Mouse (Mus musculus) liver, embryonic 12.5 days (tissue): Measurements from ENCODE around the gene Arsa. TPM values are rescaled to one million over a fixed set of nuclear protein-coding genes. Genes with fewer than 3 reads are reported as not detected.

Source experiments
- ATAC-seq: fragments of 200-750 bp; cut with Nextera tagmentation; 2 replicates; pipeline ENCODE4 v1.8.0; 2017; ENCODE audit warnings: moderate number of reproducible peaks, mild to moderate bottlenecking, moderate library complexity
- H3K27ac ChIP-seq: fragments of 300-500 bp; sonication (generic); 2 replicates; pipeline ENCODE4 v1.5.1; 2016; ENCODE audit warnings: mild to moderate bottlenecking
- H3K27me3 ChIP-seq: fragments of 300-500 bp; sonication (generic); replicated peaks from 2 replicates; pipeline ENCODE4 v1.6.1; 2016; ENCODE audit warnings: mild to moderate bottlenecking, moderate library complexity
- H3K36me3 ChIP-seq: fragments of 300-500 bp; sonication (generic); 2 replicates; pipeline ENCODE4 v1.6.1; 2016; ENCODE audit warnings: mild to moderate bottlenecking, moderate library complexity
- H3K4me1 ChIP-seq: fragments of 300-500 bp; sonication (generic); 2 replicates; pipeline ENCODE4 v1.6.1; 2016
- H3K4me2 ChIP-seq: fragments of 300-500 bp; sonication (generic); 2 replicates; pipeline ENCODE4 v1.6.1; 2016; ENCODE audit warnings: mild to moderate bottlenecking, moderate library complexity
- H3K4me3 ChIP-seq: fragments of 300-500 bp; sonication (generic); 2 replicates; pipeline ENCODE4 v1.5.1; 2016; ENCODE audit warnings: mild to moderate bottlenecking, moderate library complexity
- H3K9ac ChIP-seq: fragments of 300-500 bp; sonication (generic); 2 replicates; pipeline ENCODE4 v1.6.1; 2016; ENCODE audit warnings: mild to moderate bottlenecking, moderate library complexity
- H3K9me3 ChIP-seq: fragments of 300-500 bp; sonication (generic); replicated peaks from 2 replicates; pipeline ENCODE4 v1.6.1; 2016; ENCODE audit warnings: mild to moderate bottlenecking, moderate library complexity
- WGBS: fragments of 180-500 bp; shearing (Covaris S2); methylation state at CpG from one replicate; pipeline ENCODE4 v1.1.7; 2016; ENCODE audit not compliant: insufficient replicate concordance; 5-methylcytosine and 5-hydroxymethylcytosine counted together
- polyA plus RNA-seq: library from polyadenylated mRNA; unstranded; fragments of >200 nt; fragmentation: Nextera tagmentation; extraction: Ambion mirVana; gene quantifications from 2 replicates; pipeline ENCODE4 v1.2.1, GENCODE M21; 2016

Gene Arsa
- polyA plus RNA-seq, 1 experiment from 2014 or later = 7.0 TPM

- Histone ChIP-seq H3K4me2 (no peak overlapping the region), H3K9ac (no peak overlapping the region), H3K36me3 (no peaks in the 10 kb centered on the region), H3K27me3 (peaks cover 9% of the 10 kb centered on the region; the same call in 1 of the 2 replicates), H3K27ac (no peak overlapping the region), H3K4me1 (no peaks in the 10 kb centered on the region), H3K4me3 (no peak overlapping the region), H3K9me3 (no peaks in the 10 kb centered on the region)
- 38% methylated on average over 1 of the region's 1 CpGs for WGBS
- ATAC-seq = no peak
Measured at GRCm38 (mm10) chr15:89465052-89465451, 12.2 kb downstream of the Arsa start.

DNA sequence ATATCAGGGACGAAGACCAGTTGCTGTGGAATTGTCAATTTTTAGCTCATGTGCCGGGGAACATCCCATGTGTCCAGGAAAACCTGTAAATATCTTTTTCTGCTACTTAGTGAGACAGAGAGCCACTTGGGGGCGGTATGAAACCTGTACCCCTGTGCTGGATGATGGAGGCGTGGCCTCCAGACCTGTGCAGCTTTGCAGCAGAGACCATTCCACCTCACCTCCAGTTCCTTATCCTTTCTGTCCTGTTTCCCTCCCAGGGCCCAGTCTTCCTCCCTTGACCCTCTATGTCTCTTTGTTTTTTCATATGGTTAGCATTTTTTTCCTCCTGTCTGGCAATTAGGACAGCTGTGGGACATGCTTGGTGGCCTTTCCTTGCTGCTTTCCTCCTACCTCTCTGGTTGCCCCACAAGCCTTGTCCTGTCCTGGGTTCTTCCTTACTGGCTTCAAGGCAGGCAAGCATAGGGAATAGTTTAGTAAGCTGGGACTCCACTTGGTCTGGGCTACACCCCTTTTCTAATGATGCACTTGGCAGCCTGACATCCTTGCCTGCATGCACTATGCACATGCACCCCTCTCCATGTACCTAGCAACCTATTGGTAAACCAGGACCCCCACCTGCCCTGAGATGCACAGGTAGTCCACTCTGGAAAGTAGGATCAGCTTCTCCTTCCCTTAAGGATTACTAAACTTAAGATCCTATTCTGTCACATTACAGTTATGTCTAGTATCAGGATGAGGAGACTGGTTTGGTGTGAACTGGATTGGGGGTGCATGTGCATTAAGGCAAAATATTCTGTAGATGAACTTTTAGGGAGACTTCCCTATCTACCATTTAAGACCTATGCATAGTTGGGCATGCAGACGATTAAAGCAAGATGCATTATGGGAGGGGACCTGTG lies 13.6 kb downstream of the Arsa start:
- Histone ChIP-seq H3K4me1 (no peaks in the 10 kb centered on the region), H3K4me3 (no peak overlapping the region), H3K36me3 (no peaks in the 10 kb centered on the region), H3K27ac (no peak overlapping the region), H3K9ac (no peak overlapping the region), H3K9me3 (no peaks in the 10 kb centered on the region), H3K4me2 (no peak overlapping the region), H3K27me3 (peaks cover 21% of the 10 kb centered on the region)
- no peak for ATAC-seq
- WGBS = 38% methylated on average over 5 of the region's 5 CpGs

DNA sequence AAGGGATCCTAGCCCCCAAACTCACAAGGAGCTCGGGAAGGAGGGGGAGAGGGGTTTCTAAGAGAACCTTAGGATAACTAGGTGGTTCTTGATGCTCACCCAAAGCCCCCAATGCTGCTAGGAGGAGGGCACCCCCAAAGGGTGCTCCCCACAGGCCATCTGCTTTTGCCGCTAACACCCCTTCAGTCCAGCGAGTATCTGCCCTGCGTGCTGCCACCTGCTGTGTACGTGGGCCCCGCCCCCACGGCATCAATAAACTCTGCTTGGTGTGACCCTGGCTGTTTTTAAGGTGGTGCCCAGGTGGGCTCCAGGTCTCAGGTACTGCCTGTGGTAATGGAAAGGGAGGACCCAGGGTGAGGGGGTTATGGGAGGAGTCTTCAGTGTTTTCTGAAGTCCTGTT lies 15.0 kb downstream of the Arsa start:
- no peaks in the 10 kb centered on the region for H3K9me3 ChIP-seq
- no peak overlapping the region for H3K4me2 ChIP-seq
- H3K27me3 ChIP-seq = peaks cover 35% of the 10 kb centered on the region
- WGBS = 66% methylated on average over 7 of the region's 7 CpGs
- no peak overlapping the region for H3K9ac ChIP-seq
- H3K36me3 ChIP-seq = no peaks in the 10 kb centered on the region
- no peak overlapping the region for H3K27ac ChIP-seq
- H3K4me1 ChIP-seq = no peaks in the 10 kb centered on the region
- no peak overlapping the region for H3K4me3 ChIP-seq
- ATAC-seq = no peak

DNA sequence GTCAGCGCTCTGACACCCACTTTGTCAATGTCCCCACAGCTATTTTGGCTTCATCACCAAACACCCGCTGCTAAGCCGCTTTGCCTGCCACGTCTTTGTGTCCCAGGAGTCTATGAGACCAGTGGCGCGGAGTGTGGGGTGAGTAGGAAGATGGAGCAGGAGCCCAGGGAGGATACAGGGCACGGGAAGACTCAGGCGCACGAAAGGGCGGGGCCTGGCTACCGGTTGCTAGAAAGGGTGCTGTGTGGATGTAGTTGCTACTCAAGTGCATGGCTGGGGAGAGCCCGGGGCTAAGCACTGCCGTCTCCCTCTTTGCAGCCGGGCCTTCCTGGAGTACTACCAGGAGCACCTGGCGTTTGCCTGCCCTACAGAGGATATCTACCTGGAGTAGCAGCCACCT lies 15.9 kb downstream of the Arsa start:
- Histone ChIP-seq H3K4me1 (no peaks in the 10 kb centered on the region), H3K9ac (no peak overlapping the region), H3K4me3 (no peak overlapping the region), H3K36me3 (no peaks in the 10 kb centered on the region), H3K9me3 (no peaks in the 10 kb centered on the region), H3K27ac (no peak overlapping the region), H3K4me2 (no peak overlapping the region), H3K27me3 (peaks cover 43% of the 10 kb centered on the region)
- no peak for ATAC-seq
- WGBS = 65% methylated on average over 15 of the region's 15 CpGs

GRCm38 (mm10) chr15:89460298-89460697 lies 16.9 kb downstream of the Arsa start:
- no peak overlapping the region for H3K4me2 ChIP-seq
- H3K27ac ChIP-seq = no peak overlapping the region
- no peaks in the 10 kb centered on the region for H3K36me3 ChIP-seq
- peaks cover 54% of the 10 kb centered on the region for H3K27me3 ChIP-seq
- no peak for ATAC-seq
- no peak overlapping the region for H3K4me3 ChIP-seq
- H3K4me1 ChIP-seq = no peaks in the 10 kb centered on the region
- H3K9ac ChIP-seq = no peak overlapping the region
- H3K9me3 ChIP-seq = no peaks in the 10 kb centered on the region
- WGBS = 47% methylated on average over 10 of the region's 10 CpGs

GRCm38 (mm10) chr15:89459821-89460220 lies 17.4 kb downstream of the Arsa start:
- no peak overlapping the region for H3K9ac ChIP-seq
- no peaks in the 10 kb centered on the region for H3K4me1 ChIP-seq
- H3K9me3 ChIP-seq = no peaks in the 10 kb centered on the region
- no peak overlapping the region for H3K27ac ChIP-seq
- H3K4me3 ChIP-seq = no peak overlapping the region
- WGBS = 64% methylated on average over 7 of the region's 7 CpGs
- no peaks in the 10 kb centered on the region for H3K36me3 ChIP-seq
- no peak overlapping the region for H3K4me2 ChIP-seq
- peaks cover 58% of the 10 kb centered on the region for H3K27me3 ChIP-seq
- no peak for ATAC-seq

DNA sequence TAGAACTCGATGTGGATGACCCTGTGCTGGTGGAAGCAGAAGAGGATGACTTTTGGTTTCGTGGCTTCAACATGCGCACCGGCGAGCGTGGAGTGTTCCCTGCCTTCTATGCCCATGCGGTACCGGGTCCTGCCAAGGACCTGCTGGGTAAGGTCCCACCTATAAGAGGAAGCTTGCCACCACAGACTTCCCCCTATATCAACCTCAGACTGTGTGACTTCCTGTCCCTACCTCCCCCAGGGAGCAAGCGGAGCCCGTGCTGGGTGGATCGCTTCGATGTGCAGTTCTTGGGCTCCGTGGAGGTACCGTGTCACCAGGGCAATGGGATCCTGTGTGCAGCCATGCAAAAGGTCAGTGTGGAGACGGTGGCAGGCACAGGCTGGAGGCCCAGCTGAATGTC lies 18.3 kb downstream of the Arsa start:
- Histone ChIP-seq H3K36me3 (no peaks in the 10 kb centered on the region), H3K4me2 (no peak overlapping the region), H3K27ac (no peak overlapping the region), H3K9me3 (no peaks in the 10 kb centered on the region), H3K9ac (no peak overlapping the region), H3K4me1 (peaks cover 8% of the 10 kb centered on the region), H3K27me3 (peaks cover 67% of the 10 kb centered on the region), H3K4me3 (no peak overlapping the region)
- ATAC-seq = no peak
- WGBS = 48% methylated on average over 15 of the region's 15 CpGs

GRCm38 (mm10) chr15:89455642-89456041 lies 21.6 kb downstream of the Arsa start:
- 57% methylated on average over 6 of the region's 6 CpGs for whole genome bisulfite sequencing
- H3K4me2 ChIP-seq = no peak overlapping the region
- no peak overlapping the region for H3K27ac ChIP-seq
- peaks cover 12% of the 10 kb centered on the region for H3K4me1 ChIP-seq
- H3K27me3 ChIP-seq = peaks cover 91% of the 10 kb centered on the region
- no peak for ATAC-seq
- H3K36me3 ChIP-seq = no peaks in the 10 kb centered on the region
- H3K9ac ChIP-seq = no peak overlapping the region
- H3K4me3 ChIP-seq = no peak overlapping the region
- H3K9me3 ChIP-seq = no peaks in the 10 kb centered on the region

GRCm38 (mm10) chr15:89454857-89455256 lies 22.4 kb downstream of the Arsa start:
- WGBS = 29% methylated on average over 5 of the region's 6 CpGs
- Histone ChIP-seq H3K9me3 (no peaks in the 10 kb centered on the region), H3K27me3 (peaks cover 92% of the 10 kb centered on the region), H3K9ac (no peak overlapping the region), H3K36me3 (no peaks in the 10 kb centered on the region), H3K4me3 (no peak overlapping the region), H3K4me2 (no peak overlapping the region), H3K4me1 (peaks cover 12% of the 10 kb centered on the region), H3K27ac (no peak overlapping the region)
- ATAC-seq = no peak

- H3K27ac ChIP-seq = no peak within 1 kb of the TSS
- H3K9ac ChIP-seq = no peak within 1 kb of the TSS
- H3K9me3 ChIP-seq = no peaks in the 10 kb centered on the region
- peak within 1 kb of the TSS; percentile 72 for H3K4me2 ChIP-seq
- H3K27me3 ChIP-seq = peaks cover 93% of the 10 kb centered on the region
- WGBS = 3% methylated on average over 53 of the region's 53 CpGs
- peaks cover 12% of the 10 kb centered on the region for H3K4me1 ChIP-seq
- peak within 1 kb of the TSS; percentile 47 for H3K4me3 ChIP-seq
- no peak for ATAC-seq
- no peaks in the 10 kb centered on the region for H3K36me3 ChIP-seq
Measured at GRCm38 (mm10) chr15:89453865-89454478, 23.3 kb downstream of the Arsa start, which contains the start of gene Mapk8ip2. Mapk8ip2 (plus strand) TSS chr15:89453913.

DNA sequence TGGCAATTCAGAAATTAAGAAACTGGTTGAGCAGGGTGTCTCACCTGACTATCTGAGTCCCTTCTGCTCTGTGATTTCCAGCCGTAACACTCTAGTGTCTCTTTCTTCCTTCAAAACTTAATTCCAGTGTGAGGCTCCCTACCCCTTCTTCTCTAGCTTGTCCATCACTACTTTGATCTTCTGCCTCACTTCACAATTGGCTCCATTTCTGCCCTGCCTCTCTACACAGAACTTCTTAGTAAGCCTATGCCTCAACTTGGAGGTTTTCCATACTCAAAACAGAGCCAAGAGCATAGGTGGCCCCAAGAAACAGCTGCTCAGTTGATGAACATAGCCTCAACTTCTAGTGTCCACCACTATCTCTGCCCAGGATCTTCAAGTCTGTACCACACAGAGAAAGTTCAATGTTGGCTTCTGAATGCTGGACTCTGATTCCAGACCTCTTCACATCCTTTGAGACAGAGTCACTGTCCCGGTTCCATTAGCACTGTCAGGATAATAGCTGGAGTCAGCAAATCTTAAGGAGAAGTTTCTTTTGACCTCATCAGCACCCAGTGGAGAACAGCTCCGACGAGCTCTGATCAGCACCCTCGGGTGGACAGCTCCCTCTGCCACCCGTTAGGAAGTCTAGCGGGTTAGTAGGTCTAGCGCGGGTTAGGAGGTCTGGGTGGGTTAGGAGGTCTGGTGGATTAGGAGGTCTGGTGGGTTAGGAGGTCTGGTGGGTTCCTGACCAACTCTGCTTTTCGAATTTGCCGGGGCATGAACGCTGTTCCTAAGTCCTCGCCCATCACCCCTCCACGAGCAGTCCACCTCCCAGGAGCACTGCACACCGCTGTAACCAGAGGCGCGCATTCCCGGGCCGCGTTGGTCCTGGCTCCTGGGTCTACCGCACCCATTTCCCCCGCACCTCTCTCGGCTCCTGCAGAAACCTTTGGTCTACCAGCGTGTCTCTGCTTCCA lies 24.0 kb downstream of the Arsa start:
- Histone ChIP-seq H3K36me3 (no peaks in the 10 kb centered on the region), H3K4me1 (peaks cover 12% of the 10 kb centered on the region), H3K9ac (no peak overlapping the region), H3K4me2 (peak overlapping the region; percentile 72), H3K9me3 (no peaks in the 10 kb centered on the region), H3K27me3 (peaks cover 89% of the 10 kb centered on the region), H3K27ac (no peak overlapping the region), H3K4me3 (peak overlapping the region; percentile 47; the same call in 1 of the 2 replicates)
- WGBS = 5% methylated on average over 24 of the region's 24 CpGs
- ATAC-seq = peak; percentile 33; the same call in 1 of the 2 replicates
